Mouse (Mus musculus) lung, embryonic 15.5 days (tissue): ENCODE results near the gene Tnfrsf9. TPM values are rescaled to one million over a fixed set of nuclear protein-coding genes. Genes with fewer than 3 reads are reported as not detected.
"Not testable (repeated sequence)": the region's sequence is repeated elsewhere in the genome, so short reads cannot be mapped to it uniquely, and the experiment has no call there.

Experiments used
- ATAC-seq: fragments of 200-750 bp; cut with Nextera tagmentation; 2 replicates; pipeline ENCODE4 v1.8.0; 2017; ENCODE audit warnings: moderate number of reproducible peaks, borderline replicate concordance; ENCODE audit not compliant: low FRiP score, low TSS enrichment; ENCODE audit errors: extremely low read depth
- H3K27ac ChIP-seq: fragments of 300-500 bp; sonication (generic); 2 replicates; pipeline ENCODE4 v1.5.1; 2015; ENCODE audit warnings: moderate library complexity, mild to moderate bottlenecking, inconsistent platforms
- H3K27me3 ChIP-seq: fragments of 300-500 bp; sonication (generic); 2 replicates; pipeline ENCODE4 v1.6.1; 2015; ENCODE audit warnings: inconsistent platforms
- H3K36me3 ChIP-seq: fragments of 300-500 bp; sonication (generic); 2 replicates; pipeline ENCODE4 v1.6.1; 2015; ENCODE audit warnings: inconsistent platforms
- H3K4me1 ChIP-seq: fragments of 300-500 bp; sonication (generic); 2 replicates; pipeline ENCODE4 v1.6.1; 2015; ENCODE audit warnings: inconsistent platforms
- H3K4me2 ChIP-seq: fragments of 300-500 bp; sonication (generic); 2 replicates; pipeline ENCODE4 v1.6.1; 2015; ENCODE audit warnings: inconsistent platforms, mild to moderate bottlenecking, moderate library complexity
- H3K4me3 ChIP-seq: fragments of 300-500 bp; sonication (generic); 2 replicates; pipeline ENCODE4 v1.5.1; 2015; ENCODE audit warnings: mild to moderate bottlenecking, inconsistent platforms
- H3K9ac ChIP-seq: fragments of 300-500 bp; sonication (generic); 2 replicates; pipeline ENCODE4 v1.6.1; 2015; ENCODE audit warnings: inconsistent platforms
- H3K9me3 ChIP-seq: fragments of 300-500 bp; sonication (generic); 2 replicates; pipeline ENCODE4 v1.6.1; 2016; ENCODE audit warnings: inconsistent platforms
- WGBS: fragments of 180-500 bp; shearing (Covaris S2); methylation state at CpG from one replicate; pipeline ENCODE4 v1.1.7; 2015; 5-methylcytosine and 5-hydroxymethylcytosine counted together
- polyA plus RNA-seq: library from polyadenylated mRNA; unstranded; fragments of >200 nt; fragmentation: Nextera tagmentation; extraction: Ambion mirVana; gene quantifications from 2 replicates; pipeline ENCODE4 v1.2.1, GENCODE M21; 2015

The Tnfrsf9 gene
- polyA plus RNA-seq, 1 experiment from 2014 or later = 0.29 TPM

- Histone ChIP-seq H3K36me3 (peaks cover 51% of the 10 kb centered on the region), H3K9ac (no peak overlapping the region), H3K27ac (no peak overlapping the region), H3K4me2 (no peak overlapping the region), H3K4me1 (peaks cover 5% of the 10 kb centered on the region; the same call in 1 of the 2 replicates), H3K4me3 (no peak overlapping the region), H3K9me3 (no peaks in the 10 kb centered on the region), H3K27me3 (no peaks in the 10 kb centered on the region)
- ATAC-seq = no peak
- 90% methylated on average over 26 of the region's 26 CpGs for WGBS
Measured at GRCm38 (mm10) chr4:150896896-150897624, 17.3 kb upstream of the Tnfrsf9 start.

GRCm38 (mm10) chr4:150898716-150899365 lies 15.5 kb upstream of the Tnfrsf9 start:
- no peak overlapping the region for H3K9ac ChIP-seq
- peaks cover 5% of the 10 kb centered on the region; the same call in 1 of the 2 replicates for H3K4me1 ChIP-seq
- no peak for ATAC-seq
- peaks cover 69% of the 10 kb centered on the region for H3K36me3 ChIP-seq
- H3K4me2 ChIP-seq = no peak overlapping the region
- H3K9me3 ChIP-seq = no peaks in the 10 kb centered on the region
- no peak overlapping the region for H3K27ac ChIP-seq
- no peaks in the 10 kb centered on the region for H3K27me3 ChIP-seq
- WGBS = 47% methylated on average over 13 of the region's 13 CpGs
- no peak overlapping the region for H3K4me3 ChIP-seq

DNA sequence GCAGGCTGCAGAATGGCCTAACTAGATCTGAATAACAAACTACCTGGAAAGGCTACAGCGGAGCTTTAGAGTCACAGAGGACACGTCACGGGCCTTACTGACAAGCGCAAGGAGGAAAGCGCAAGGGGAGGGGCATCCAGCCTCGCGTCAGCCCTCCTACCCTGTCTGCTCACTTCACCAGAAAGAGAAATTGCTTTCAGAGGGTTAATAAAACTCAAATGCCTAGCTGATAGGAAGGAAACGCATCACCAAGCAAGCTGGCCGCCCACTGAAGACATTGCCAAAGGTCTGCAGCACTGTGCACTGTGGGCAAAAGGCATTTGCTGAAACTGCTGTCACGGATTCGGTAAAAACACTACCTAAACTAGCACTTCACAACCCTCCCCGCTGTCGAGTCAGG lies 13.9 kb upstream of the Tnfrsf9 start:
- H3K36me3 ChIP-seq = peaks cover 80% of the 10 kb centered on the region

GRCm38 (mm10) chr4:150901651-150902050 lies 12.7 kb upstream of the Tnfrsf9 start:
- no peak for ATAC-seq
- H3K4me1 ChIP-seq = no peaks in the 10 kb centered on the region
- no peak overlapping the region for H3K27ac ChIP-seq
- peaks cover 77% of the 10 kb centered on the region for H3K36me3 ChIP-seq
- H3K27me3 ChIP-seq = no peaks in the 10 kb centered on the region
- no peak overlapping the region for H3K9ac ChIP-seq
- 50% methylated on average over 9 of the region's 9 CpGs for WGBS
- H3K4me3 ChIP-seq = no peak overlapping the region
- no peak overlapping the region for H3K4me2 ChIP-seq
- no peaks in the 10 kb centered on the region for H3K9me3 ChIP-seq

More for the DNA sequence above, 13.9 kb upstream of the Tnfrsf9 start:
- ATAC-seq = no peak
- Histone ChIP-seq H3K4me1 (peaks cover 5% of the 10 kb centered on the region; the same call in 1 of the 2 replicates), H3K4me3 (no peak overlapping the region), H3K4me2 (no peak overlapping the region), H3K9ac (no peak overlapping the region), H3K9me3 (no peaks in the 10 kb centered on the region), H3K27ac (no peak overlapping the region), H3K27me3 (no peaks in the 10 kb centered on the region)
- 90% methylated on average over 13 of the region's 13 CpGs for WGBS

DNA sequence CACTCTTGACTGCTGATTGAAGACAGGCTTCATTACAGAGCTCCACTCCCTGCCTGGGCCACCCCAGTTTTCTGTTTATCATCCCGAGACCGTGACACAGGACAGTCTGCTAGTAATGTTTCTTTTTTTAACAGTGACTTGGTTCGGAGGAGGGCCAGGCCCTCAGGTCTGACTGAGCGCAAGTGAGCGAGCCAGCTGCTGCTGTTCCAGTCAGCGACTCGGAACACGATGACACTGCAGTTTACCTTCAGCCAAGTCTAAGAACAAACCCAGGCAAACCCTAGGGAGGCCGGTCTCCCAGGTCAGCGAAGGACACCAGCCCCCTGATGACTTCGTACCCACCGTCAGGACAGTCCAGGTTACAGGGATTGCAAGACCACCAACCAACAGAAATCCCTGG lies 12.3 kb upstream of the Tnfrsf9 start:
- 85% methylated on average over 12 of the region's 12 CpGs for WGBS
- no peak overlapping the region for H3K4me2 ChIP-seq
- no peaks in the 10 kb centered on the region for H3K9me3 ChIP-seq
- no peak overlapping the region for H3K9ac ChIP-seq
- H3K4me3 ChIP-seq = no peak overlapping the region
- no peak for ATAC-seq
- no peaks in the 10 kb centered on the region for H3K27me3 ChIP-seq
- H3K27ac ChIP-seq = no peak overlapping the region
- no peaks in the 10 kb centered on the region for H3K4me1 ChIP-seq
- peaks cover 77% of the 10 kb centered on the region for H3K36me3 ChIP-seq

DNA sequence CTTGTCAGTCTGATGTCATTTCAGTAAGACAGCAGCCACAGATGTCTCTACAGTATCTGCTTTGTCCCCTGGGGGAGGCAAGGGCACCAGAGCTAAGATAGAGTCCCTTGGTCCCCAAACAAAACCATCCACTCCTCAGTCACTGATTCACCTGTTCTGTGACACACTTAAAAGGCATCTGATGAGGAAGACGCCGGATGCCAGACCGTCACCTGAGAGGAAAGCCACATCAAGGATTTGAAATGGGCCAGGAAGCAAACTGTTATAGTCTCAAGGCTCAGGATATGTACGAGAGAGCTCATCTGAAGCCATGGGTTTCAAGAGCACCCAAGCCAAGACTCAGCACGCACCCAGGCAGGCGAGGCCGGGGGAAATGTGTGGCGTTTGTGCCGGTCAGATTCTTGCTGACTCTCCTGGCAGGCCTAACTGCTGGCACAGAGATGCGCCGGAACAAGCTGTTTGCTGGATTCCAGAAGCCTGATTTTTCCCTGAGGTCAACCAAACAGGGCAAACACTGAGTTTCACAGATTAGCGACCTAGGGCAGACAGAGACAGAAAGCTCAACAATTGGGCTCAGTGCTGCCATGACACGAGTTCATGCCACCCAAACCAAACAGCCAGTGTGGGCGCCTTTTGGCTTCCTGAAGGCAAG lies 11.1 kb upstream of the Tnfrsf9 start:
- peaks cover 1% of the 10 kb centered on the region; the same call in 1 of the 2 replicates for H3K4me1 ChIP-seq
- peaks cover 73% of the 10 kb centered on the region for H3K36me3 ChIP-seq
- H3K4me3 ChIP-seq = no peak overlapping the region
- ATAC-seq = no peak
- 89% methylated on average over 14 of the region's 14 CpGs for WGBS
- no peak overlapping the region for H3K9ac ChIP-seq
- no peaks in the 10 kb centered on the region for H3K27me3 ChIP-seq
- H3K4me2 ChIP-seq = no peak overlapping the region
- H3K27ac ChIP-seq = no peak overlapping the region
- no peaks in the 10 kb centered on the region for H3K9me3 ChIP-seq

DNA sequence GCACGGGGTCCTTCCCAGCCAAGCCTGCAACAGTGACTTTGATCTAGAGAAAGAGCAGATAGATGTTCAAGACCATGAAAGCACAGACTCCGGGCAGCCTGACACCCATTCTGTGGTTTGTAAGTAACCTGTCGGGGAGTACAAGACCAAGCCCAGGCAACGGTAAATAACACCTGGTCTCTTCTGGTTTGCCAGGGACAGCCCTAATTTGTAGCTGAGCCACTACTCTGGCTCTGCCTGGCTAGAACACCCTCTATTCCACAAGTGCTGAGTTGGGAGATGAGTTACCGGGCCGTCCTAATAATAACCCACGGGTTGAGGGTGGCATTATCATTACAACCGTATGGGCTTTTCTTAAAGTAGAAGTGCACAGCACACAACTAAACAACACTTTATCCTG lies 7.3 kb upstream of the Tnfrsf9 start:
- peaks cover 46% of the 10 kb centered on the region for H3K36me3 ChIP-seq

DNA sequence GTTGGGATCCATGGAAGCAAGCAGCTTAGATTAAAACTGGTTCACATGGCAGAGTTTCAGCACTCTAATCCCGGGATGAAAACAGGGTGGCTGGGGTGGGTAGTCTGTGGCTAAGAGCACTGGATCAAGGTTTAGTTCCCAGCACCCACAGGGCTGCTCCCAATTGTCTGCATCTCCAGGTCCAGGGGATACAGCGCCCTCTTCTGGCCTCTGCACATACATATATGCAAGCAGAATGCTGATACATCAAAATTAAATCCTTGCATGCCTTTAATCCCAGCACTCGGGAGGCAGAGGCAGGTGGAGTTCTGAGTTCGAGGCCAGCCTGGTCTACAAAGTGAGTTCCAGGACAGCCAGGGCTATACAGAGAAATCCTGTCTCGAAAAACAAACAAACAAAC lies 5.8 kb upstream of the Tnfrsf9 start:
- peaks cover 31% of the 10 kb centered on the region for H3K36me3 ChIP-seq
- peak overlapping the region; percentile 77; the same call in 1 of the 2 replicates for H3K4me3 ChIP-seq
- ATAC-seq, H3K9me3 ChIP-seq, H3K27me3 ChIP-seq, H3K27ac ChIP-seq, H3K9ac ChIP-seq: not testable (repeated sequence)
- WGBS = 70% methylated on average over 5 of the region's 5 CpGs
- peak overlapping the region; percentile 75 for H3K4me2 ChIP-seq
- peaks cover 23% of the 10 kb centered on the region for H3K4me1 ChIP-seq

More for the DNA sequence above, 7.3 kb upstream of the Tnfrsf9 start:
- ATAC-seq = no peak
- no peaks in the 10 kb centered on the region for H3K27me3 ChIP-seq
- H3K27ac ChIP-seq = no peak overlapping the region
- H3K9ac ChIP-seq = no peak overlapping the region
- no peak overlapping the region for H3K4me2 ChIP-seq
- peaks cover 14% of the 10 kb centered on the region for H3K4me1 ChIP-seq
- no peaks in the 10 kb centered on the region for H3K9me3 ChIP-seq
- H3K4me3 ChIP-seq = no peak overlapping the region
- WGBS = 88% methylated on average over 8 of the region's 8 CpGs

DNA sequence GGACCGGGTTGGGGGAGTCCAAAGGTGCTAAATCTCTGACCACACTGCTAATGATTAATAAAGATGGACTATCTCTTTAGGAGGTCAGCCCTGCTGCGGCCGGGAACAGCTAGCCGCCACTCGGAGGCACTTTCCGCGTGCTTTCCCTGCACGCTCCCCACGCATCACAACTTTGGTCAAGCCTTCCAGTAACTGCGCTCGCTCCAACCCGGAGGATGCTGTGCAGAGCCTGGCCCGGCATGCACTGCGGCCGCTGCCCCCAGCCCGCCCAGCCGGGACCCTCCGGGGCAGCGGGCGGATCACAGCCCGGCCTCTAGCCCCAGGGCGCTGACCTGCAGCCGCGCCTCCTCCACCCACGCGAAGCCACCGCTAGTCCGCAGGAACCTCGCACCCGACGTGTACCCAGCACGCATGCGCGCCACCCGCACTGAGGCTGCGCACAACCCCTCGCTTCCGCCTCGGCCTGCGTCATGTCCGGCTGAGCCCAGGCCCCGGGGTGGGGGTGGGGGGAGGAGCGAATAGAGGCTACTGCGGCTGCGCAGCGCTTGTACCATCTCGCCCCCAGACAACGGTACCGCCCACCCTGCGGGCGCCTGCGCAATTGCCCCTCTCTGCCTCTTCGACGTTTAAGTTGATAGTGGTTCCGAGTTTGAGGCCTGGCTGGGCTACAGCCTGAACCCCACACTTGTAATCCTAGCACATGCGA lies 4.8 kb upstream of the Tnfrsf9 start:
- peak; percentile 92 for ATAC-seq
- 0% methylated on average over 56 of the region's 56 CpGs for WGBS

DNA sequence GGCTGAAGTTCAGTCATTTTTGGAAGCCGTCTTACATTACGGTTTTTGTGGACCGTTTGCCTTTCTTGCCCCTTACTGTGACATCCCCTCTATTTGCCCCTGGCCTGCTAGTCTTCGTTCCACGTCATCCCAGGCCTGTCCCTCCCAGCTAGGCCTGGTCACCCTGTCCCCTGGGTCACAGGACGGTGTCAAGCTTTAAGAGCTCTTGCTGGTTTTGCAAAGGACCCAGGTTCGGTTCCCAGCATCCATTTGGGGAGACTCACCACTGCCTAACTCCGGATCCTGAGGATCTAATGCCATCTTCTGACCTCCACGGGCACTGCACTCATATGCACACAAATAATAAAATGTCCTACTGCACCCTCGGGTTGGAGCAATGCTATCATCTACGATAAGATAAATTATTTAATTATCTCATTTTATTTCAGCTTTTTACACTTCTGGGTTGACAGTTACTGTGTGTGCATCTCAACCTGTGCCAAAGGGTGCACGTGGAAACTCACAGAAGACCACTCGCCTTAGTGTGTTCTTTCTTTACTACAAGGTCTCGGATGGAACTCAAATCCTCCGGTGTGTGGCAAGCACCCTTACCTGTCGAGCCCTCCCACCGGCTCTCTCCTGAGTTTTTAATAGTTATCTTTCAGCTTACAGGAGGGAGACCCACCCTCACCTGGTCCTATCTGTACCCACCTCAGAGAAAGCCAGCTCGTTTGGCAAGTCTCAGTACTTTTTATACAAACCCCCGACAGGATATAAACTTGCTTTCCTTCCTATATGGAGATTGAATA lies 4.0 kb upstream of the Tnfrsf9 start:
- H3K4me1 ChIP-seq = peaks cover 32% of the 10 kb centered on the region
- WGBS = 83% methylated on average over 19 of the region's 19 CpGs
- 0 out of 2 replicates have a peak overlapping the region, but pooled peaks have one; percentile 5 for H3K9ac ChIP-seq
- peak overlapping the region; percentile 46 for H3K27ac ChIP-seq
- H3K9me3 ChIP-seq = no peaks in the 10 kb centered on the region
- H3K36me3 ChIP-seq = peaks cover 19% of the 10 kb centered on the region
- ATAC-seq = peak; percentile 2; the same call in 1 of the 2 replicates
- H3K4me2 ChIP-seq = peak overlapping the region; percentile 75
- peak overlapping the region; percentile 77 for H3K4me3 ChIP-seq
- H3K27me3 ChIP-seq = no peaks in the 10 kb centered on the region

More for the DNA sequence above, 4.8 kb upstream of the Tnfrsf9 start:
- Histone ChIP-seq H3K9me3 (no peaks in the 10 kb centered on the region), H3K4me2 (peak overlapping the region; percentile 75), H3K4me3 (peak overlapping the region; percentile 77), H3K4me1 (peaks cover 26% of the 10 kb centered on the region), H3K27me3 (no peaks in the 10 kb centered on the region), H3K36me3 (peaks cover 24% of the 10 kb centered on the region), H3K9ac (peak overlapping the region; percentile 89), H3K27ac (peak overlapping the region; percentile 82)

- H3K4me1 ChIP-seq = peaks cover 29% of the 10 kb centered on the region
- no peak for ATAC-seq
- peak overlapping the region; percentile 92 for H3K27ac ChIP-seq
- H3K4me3 ChIP-seq = peak overlapping the region; percentile 64
- no peaks in the 10 kb centered on the region for H3K36me3 ChIP-seq
- H3K27me3 ChIP-seq = no peaks in the 10 kb centered on the region
- H3K9me3 ChIP-seq = no peaks in the 10 kb centered on the region
- 11% methylated on average over 12 of the region's 12 CpGs for WGBS
- peak overlapping the region; percentile 76 for H3K9ac ChIP-seq
- peak overlapping the region; percentile 57 for H3K4me2 ChIP-seq
Measured at GRCm38 (mm10) chr4:150913743-150914142, 619 bp upstream of the Tnfrsf9 start.
